Mouse (Mus musculus) hindbrain, postnatal 0 days (tissue): ENCODE measurements around the gene Tmem238l. TPM values are rescaled to one million over a fixed set of nuclear protein-coding genes. Genes with fewer than 3 reads are reported as not detected.

Experiments used
- ATAC-seq: fragments of 200-750 bp; cut with Nextera tagmentation; 2 replicates; pipeline ENCODE4 v1.8.0; 2017; ENCODE audit warnings: mild to moderate bottlenecking, moderate TSS enrichment, moderate library complexity
- DNase-seq: peaks from one replicate; pipeline ENCODE4 v3.0.0-alpha.2; 2015; ENCODE audit warnings: low spot score
- H3K27ac ChIP-seq: fragments of 300-500 bp; sonication (generic); 2 replicates; pipeline ENCODE4 v1.5.1; 2014; ENCODE audit warnings: mild to moderate bottlenecking
- H3K27me3 ChIP-seq: fragments of 300-500 bp; sonication (generic); 2 replicates; pipeline ENCODE4 v1.6.1; 2014; ENCODE audit warnings: low read length, mixed read lengths; ENCODE audit not compliant: insufficient read depth
- H3K36me3 ChIP-seq: fragments of 300-500 bp; sonication (generic); 2 replicates; pipeline ENCODE4 v1.6.1; 2014; ENCODE audit warnings: low read length, mixed read lengths; ENCODE audit not compliant: insufficient read depth
- H3K4me1 ChIP-seq: fragments of 300-500 bp; sonication (generic); 2 replicates; pipeline ENCODE4 v1.6.1; 2014; ENCODE audit warnings: antibody characterized with exemption, low read length, mixed read lengths; ENCODE audit not compliant: insufficient read depth
- H3K4me2 ChIP-seq: fragments of 300-500 bp; sonication (generic); 2 replicates; pipeline ENCODE4 v1.6.1; 2014; ENCODE audit warnings: low read depth, mild to moderate bottlenecking, low read length, moderate library complexity, mixed read lengths
- H3K4me3 ChIP-seq: fragments of 300-500 bp; sonication (generic); 2 replicates; pipeline ENCODE4 v1.5.1; 2014; ENCODE audit warnings: low read length
- H3K9ac ChIP-seq: fragments of 300-500 bp; sonication (generic); replicated peaks from 2 replicates; pipeline ENCODE4 v1.6.1; 2014; ENCODE audit warnings: mild to moderate bottlenecking, low read length, moderate library complexity, mixed read lengths
- H3K9me3 ChIP-seq: fragments of 300-500 bp; sonication (generic); 2 replicates; pipeline ENCODE4 v1.6.1; 2016; ENCODE audit warnings: low read length, mixed read lengths
- CTCF ChIP-seq: IDR thresholded peaks from 2 replicates; pipeline ENCODE4 v1.5.1; 2016; ENCODE audit warnings: antibody characterized with exemption, control low read depth, low read depth
- WGBS: fragments of 180-500 bp; shearing (Covaris S2); extraction: QIAGEN DNeasy Blood & Tissue Kit; methylation state at CpG from one replicate; pipeline ENCODE4 v1.1.7; 2014; 5-methylcytosine and 5-hydroxymethylcytosine counted together
- polyA plus RNA-seq: library from polyadenylated mRNA; unstranded; fragments of >200 nt; fragmentation: Nextera tagmentation; extraction: Ambion mirVana; gene quantifications from 2 replicates; pipeline ENCODE4 v1.2.1, GENCODE M21; 2015
- total RNA-seq: library from RNA; depleted of rRNA; stranded (reverse); fragments of >200 nt; gene quantifications from 2 replicates; pipeline ENCODE4 v1.2.3, GENCODE M21; 2014

Gene Tmem238l
- total and polyA plus RNA-seq, 2 experiments from 2014 or later: not detected

- no peak for DNase-seq
- no peak overlapping the region for H3K4me2 ChIP-seq
- no peaks in the 10 kb centered on the region for H3K4me1 ChIP-seq
- no peak for ATAC-seq
- no peak overlapping the region for H3K27ac ChIP-seq
- no peaks in the 10 kb centered on the region for H3K9me3 ChIP-seq
- H3K4me3 ChIP-seq: no peak overlapping the region
- H3K27me3 ChIP-seq: no peaks in the 10 kb centered on the region
- 83% methylated on average over 6 of the region's 6 CpGs for WGBS
- no peak overlapping the region for H3K9ac ChIP-seq
- no peak for TF ChIP-seq CTCF
- H3K36me3 ChIP-seq: no peaks in the 10 kb centered on the region
Measured at GRCm38 (mm10) chr11:66946922-66947321, 9.5 kb upstream of the Tmem238l start.

- Histone ChIP-seq H3K9ac (no peak overlapping the region), H3K9me3 (no peaks in the 10 kb centered on the region), H3K27me3 (no peaks in the 10 kb centered on the region), H3K4me2 (no peak overlapping the region), H3K4me3 (no peak overlapping the region), H3K36me3 (no peaks in the 10 kb centered on the region), H3K4me1 (no peaks in the 10 kb centered on the region), H3K27ac (no peak overlapping the region)
- no peak for DNase-seq
- TF ChIP-seq CTCF: no peak
- WGBS: 92% methylated on average over 1 of the region's 1 CpGs
- no peak for ATAC-seq
Measured at GRCm38 (mm10) chr11:66960797-66961196, 4.4 kb downstream of the Tmem238l start.

- Histone ChIP-seq H3K27me3 (no peaks in the 10 kb centered on the region), H3K9ac (no peak overlapping the region), H3K4me3 (no peak overlapping the region), H3K9me3 (no peaks in the 10 kb centered on the region), H3K4me2 (no peak overlapping the region), H3K27ac (no peak overlapping the region), H3K36me3 (no peaks in the 10 kb centered on the region), H3K4me1 (no peaks in the 10 kb centered on the region)
- TF ChIP-seq CTCF: no peak
- DNase-seq (no peak), ATAC-seq (no peak)
- WGBS: 90% methylated on average over 12 of the region's 12 CpGs
Measured at GRCm38 (mm10) chr11:66961447-66962176, 5.2 kb downstream of the Tmem238l start.

GRCm38 (mm10) chr11:66963462-66963861, 7.0 kb downstream of the Tmem238l start:
- DNase-seq (no peak), ATAC-seq (no peak)
- 100% methylated on average over 1 of the region's 1 CpGs for WGBS
- Histone ChIP-seq H3K4me2 (no peak overlapping the region), H3K27ac (no peak overlapping the region), H3K4me1 (no peaks in the 10 kb centered on the region), H3K9ac (no peak overlapping the region), H3K4me3 (no peak overlapping the region), H3K9me3 (no peaks in the 10 kb centered on the region), H3K36me3 (no peaks in the 10 kb centered on the region), H3K27me3 (no peaks in the 10 kb centered on the region)
- TF ChIP-seq CTCF: no peak

GRCm38 (mm10) chr11:66966500-66967116, 10.2 kb downstream of the Tmem238l start:
- Histone ChIP-seq H3K4me3 (no peak overlapping the region), H3K9me3 (no peaks in the 10 kb centered on the region), H3K27me3 (no peaks in the 10 kb centered on the region), H3K27ac (no peak overlapping the region), H3K36me3 (no peaks in the 10 kb centered on the region), H3K9ac (no peak overlapping the region), H3K4me2 (no peak overlapping the region), H3K4me1 (no peaks in the 10 kb centered on the region)
- DNase-seq: no peak
- no peak for ATAC-seq
- 29% methylated on average over 7 of the region's 7 CpGs for WGBS
- no peak for TF ChIP-seq CTCF

GRCm38 (mm10) chr11:66968575-66968974, 12.1 kb downstream of the Tmem238l start:
- no peak overlapping the region for H3K9ac ChIP-seq
- WGBS: 89% methylated on average over 1 of the region's 1 CpGs

GRCm38 (mm10) chr11:66973507-66973906, 17.1 kb downstream of the Tmem238l start:
- WGBS: 88% methylated on average over 3 of the region's 3 CpGs
- ATAC-seq: no peak
- no peak overlapping the region for H3K9ac ChIP-seq
- H3K9me3 ChIP-seq: peaks cover 4% of the 10 kb centered on the region; the same call in 1 of the 2 replicates
- no peak for DNase-seq
- no peaks in the 10 kb centered on the region for H3K4me1 ChIP-seq
- H3K27ac ChIP-seq: no peak overlapping the region
- no peak overlapping the region for H3K4me2 ChIP-seq
- no peak overlapping the region for H3K4me3 ChIP-seq
- H3K36me3 ChIP-seq: no peaks in the 10 kb centered on the region
- no peak for TF ChIP-seq CTCF
- no peaks in the 10 kb centered on the region for H3K27me3 ChIP-seq

More at GRCm38 (mm10) chr11:66968575-66968974, 12.1 kb downstream of the Tmem238l start:
- H3K4me2 ChIP-seq: no peak overlapping the region
- no peak overlapping the region for H3K4me3 ChIP-seq
- H3K36me3 ChIP-seq: no peaks in the 10 kb centered on the region
- no peak for DNase-seq
- no peak for ATAC-seq
- no peaks in the 10 kb centered on the region for H3K4me1 ChIP-seq
- H3K27me3 ChIP-seq: no peaks in the 10 kb centered on the region
- no peak for TF ChIP-seq CTCF
- no peaks in the 10 kb centered on the region for H3K9me3 ChIP-seq
- H3K27ac ChIP-seq: no peak overlapping the region
